Mouse (Mus musculus): ENCODE measurements around the gene Bmper.

Bmper gene

GRCm38 (mm10) chr9:23236635-23237279, 13.9 kb downstream of the Bmper start:
- no peak for DNase-seq

- DNase-seq, result no peak
Observed at GRCm38 (mm10) chr9:23239011-23239410, 16.1 kb downstream of the Bmper start.

- DNase-seq, result no peak
Observed at GRCm38 (mm10) chr9:23242911-23243310, 20.0 kb downstream of the Bmper start.

- DNase-seq, result no peak
Observed at GRCm38 (mm10) chr9:23243869-23244268, 21.0 kb downstream of the Bmper start.

GRCm38 (mm10) chr9:23246389-23246788, 23.5 kb downstream of the Bmper start:
- DNase-seq, result no peak

- DNase-seq, result peak; percentile 45
Observed at GRCm38 (mm10) chr9:23250026-23250425, 27.1 kb downstream of the Bmper start.

GRCm38 (mm10) chr9:23251001-23251400, 28.1 kb downstream of the Bmper start:
- no peak for DNase-seq

- DNase-seq, result no peak
Observed at GRCm38 (mm10) chr9:23253624-23254023, 30.7 kb downstream of the Bmper start.

- DNase-seq, result no peak
Observed at GRCm38 (mm10) chr9:23254237-23255214, 31.6 kb downstream of the Bmper start.

- no peak for DNase-seq
Observed at GRCm38 (mm10) chr9:23255841-23256240, 33.0 kb downstream of the Bmper start.

GRCm38 (mm10) chr9:23256576-23256975, 33.7 kb downstream of the Bmper start:
- DNase-seq, result no peak

GRCm38 (mm10) chr9:23261834-23262233, 39.0 kb downstream of the Bmper start:
- no peak for DNase-seq

- DNase-seq, result no peak
Observed at GRCm38 (mm10) chr9:23262851-23263250, 40.0 kb downstream of the Bmper start.

- no peak for DNase-seq
Observed at GRCm38 (mm10) chr9:23264471-23264870, 41.6 kb downstream of the Bmper start.

- DNase-seq, result no peak
Observed at GRCm38 (mm10) chr9:23268609-23269008, 45.7 kb downstream of the Bmper start.

GRCm38 (mm10) chr9:23269087-23269486, 46.2 kb downstream of the Bmper start:
- no peak for DNase-seq

GRCm38 (mm10) chr9:23276244-23276643, 53.4 kb downstream of the Bmper start:
- no peak for DNase-seq

GRCm38 (mm10) chr9:23284940-23285460, 62.1 kb downstream of the Bmper start:
- DNase-seq, result no peak

- no peak for DNase-seq
Observed at GRCm38 (mm10) chr9:23293574-23293973, 70.7 kb downstream of the Bmper start.

- no peak for DNase-seq
Observed at GRCm38 (mm10) chr9:23295569-23295968, 72.7 kb downstream of the Bmper start.

- no peak for DNase-seq
Observed at GRCm38 (mm10) chr9:23297491-23298170, 74.8 kb downstream of the Bmper start.

GRCm38 (mm10) chr9:23300376-23300775, 77.5 kb downstream of the Bmper start:
- DNase-seq, result peak; percentile 62

GRCm38 (mm10) chr9:23305681-23306080, 82.8 kb downstream of the Bmper start:
- DNase-seq, result no peak

Data from cerebellum, adult 9-11 months (tissue).